Mouse (Mus musculus) megakaryocyte, embryonic 14.5 days (primary cell): Measurements from ENCODE around the gene Rad51b.

Experiments
- FLI1 ChIP-seq: IDR thresholded peaks from 2 replicates; pipeline ENCODE4 v1.6.1; 2012; ENCODE audit warnings: low read length, inconsistent platforms, mixed read lengths
- GATA1 ChIP-seq: IDR thresholded peaks from 3 replicates; pipeline ENCODE4 v1.6.1; 2012; ENCODE audit warnings: mixed read lengths, low read length, inconsistent platforms, borderline replicate concordance

DNA sequence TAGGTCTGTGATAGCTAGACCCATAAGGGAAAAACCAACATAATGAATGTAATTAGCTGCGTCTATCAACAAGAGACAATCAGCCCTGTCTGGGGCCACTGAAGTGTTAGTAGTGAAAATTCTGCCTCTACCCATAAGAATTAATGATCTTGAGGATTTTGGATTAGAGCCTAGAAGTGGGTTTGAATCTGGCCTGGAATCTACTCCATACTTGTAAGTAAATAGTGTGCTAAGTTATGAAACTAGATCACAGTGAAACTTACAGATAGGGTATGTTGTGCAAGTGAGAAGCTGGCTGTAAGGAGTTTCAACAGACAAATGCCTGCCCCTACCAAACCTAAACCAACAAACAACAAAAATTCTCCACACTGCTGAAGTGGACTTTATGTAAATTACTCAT is 83.1 kb downstream of the Rad51b start:
- TF ChIP-seq GATA1 = no peak
- no peak for TF ChIP-seq FLI1
